Mouse (Mus musculus) layer of hippocampus, adult 2 months (tissue): ENCODE measurements at regions not wholly inside any gene's neighbourhood (a gene's known extent, or its start where the extent isn't known, plus 50 kb on each side); places are given as distances from the start of the nearest gene placed in this dataset.

Experiments
- DNase-seq, 2 experiments: peaks; one replicate each; pipeline ENCODE4 v3.0.0; 2022; ENCODE audit warnings: low spot score in 2 of 2
- H3K27ac ChIP-seq: fragments of 200-600 bp; 2 replicates; pipeline ENCODE4 v1.8.1; 2022
- H3K4me3 ChIP-seq: fragments of 200-600 bp; 2 replicates; pipeline ENCODE4 v1.8.1; 2022; ENCODE audit warnings: mild to moderate bottlenecking
- CTCF ChIP-seq: fragments of 200-600 bp; conservative IDR thresholded peaks from 2 replicates; pipeline ENCODE4 v1.8.1; 2022; ENCODE audit warnings: antibody characterized with exemption, mild to moderate bottlenecking, moderate library complexity

GRCm38 (mm10) chr6:31175769-31176168 lies 216.9 kb upstream of the Klf14 start:
- no peak for DNase-seq
- Histone ChIP-seq H3K4me3 (no peak overlapping the region), H3K27ac (peak overlapping the region; percentile 34; the same call in 1 of the 2 replicates)
- no peak for TF ChIP-seq CTCF

GRCm38 (mm10) chr6:31176368-31176767 lies 217.5 kb upstream of the Klf14 start:
- peak; percentile 80 for TF ChIP-seq CTCF
- no peak for DNase-seq
- H3K4me3 ChIP-seq, result no peak overlapping the region
- H3K27ac ChIP-seq, result peak overlapping the region; percentile 34; the same call in 1 of the 2 replicates

GRCm38 (mm10) chr6:31176831-31177230 lies 218.0 kb upstream of the Klf14 start:
- Histone ChIP-seq H3K27ac (peak overlapping the region; percentile 34; the same call in 1 of the 2 replicates), H3K4me3 (no peak overlapping the region)
- DNase-seq, result no peak
- TF ChIP-seq CTCF, result no peak

- H3K27ac ChIP-seq, result 0 out of 2 replicates have a peak overlapping the region, but pooled peaks have one; percentile 1
- DNase-seq, result no peak
- no peak overlapping the region for H3K4me3 ChIP-seq
- no peak for TF ChIP-seq CTCF
Observed at GRCm38 (mm10) chr6:31178201-31178880, 219.5 kb upstream of the Klf14 start.

GRCm38 (mm10) chr6:31182284-31182683 lies 216.3 kb upstream of the Mkln1 start:
- H3K4me3 ChIP-seq, result no peak overlapping the region
- no peak for DNase-seq
- TF ChIP-seq CTCF, result no peak
- H3K27ac ChIP-seq, result peak overlapping the region; percentile 32; the same call in 1 of the 2 replicates

GRCm38 (mm10) chr6:31183127-31183526 lies 215.4 kb upstream of the Mkln1 start:
- H3K4me3 ChIP-seq, result no peak overlapping the region
- no peak for TF ChIP-seq CTCF
- no peak for DNase-seq
- H3K27ac ChIP-seq, result no peak overlapping the region

GRCm38 (mm10) chr6:31184554-31184953 lies 214.0 kb upstream of the Mkln1 start:
- DNase-seq, result no peak
- TF ChIP-seq CTCF, result no peak
- Histone ChIP-seq H3K4me3 (no peak overlapping the region), H3K27ac (peak overlapping the region; percentile 60; the same call in 1 of the 2 replicates)

GRCm38 (mm10) chr6:31185151-31185550 lies 213.4 kb upstream of the Mkln1 start:
- no peak overlapping the region for H3K4me3 ChIP-seq
- no peak for TF ChIP-seq CTCF
- peak overlapping the region; percentile 60; the same call in 1 of the 2 replicates for H3K27ac ChIP-seq
- DNase-seq, result no peak

GRCm38 (mm10) chr6:31188066-31188465 lies 210.5 kb upstream of the Mkln1 start:
- H3K27ac ChIP-seq, result peak overlapping the region; percentile 58; the same call in 1 of the 2 replicates
- H3K4me3 ChIP-seq, result no peak overlapping the region; the same call in 1 of the 2 replicates
- TF ChIP-seq CTCF, result no peak
- no peak for DNase-seq

GRCm38 (mm10) chr6:31189060-31189459 lies 209.5 kb upstream of the Mkln1 start:
- peak; percentile 82 for TF ChIP-seq CTCF
- H3K4me3 ChIP-seq, result no peak overlapping the region; the same call in 1 of the 2 replicates
- DNase-seq, result no peak
- peak overlapping the region; percentile 58; the same call in 1 of the 2 replicates for H3K27ac ChIP-seq

- Histone ChIP-seq H3K27ac (peak overlapping the region; percentile 58; the same call in 1 of the 2 replicates), H3K4me3 (no peak overlapping the region)
- TF ChIP-seq CTCF, result no peak
- no peak for DNase-seq
Observed at GRCm38 (mm10) chr6:31190070-31190469, 208.5 kb upstream of the Mkln1 start.

GRCm38 (mm10) chr6:31190628-31191373 lies 207.7 kb upstream of the Mkln1 start:
- H3K27ac ChIP-seq, result peak overlapping the region; percentile 58; the same call in 1 of the 2 replicates
- no peak for DNase-seq
- peak; percentile 85 for TF ChIP-seq CTCF
- no peak overlapping the region for H3K4me3 ChIP-seq

- no peak overlapping the region for H3K4me3 ChIP-seq
- H3K27ac ChIP-seq, result peak overlapping the region; percentile 56; the same call in 1 of the 2 replicates
- no peak for DNase-seq
- TF ChIP-seq CTCF, result no peak
Observed at GRCm38 (mm10) chr6:31191577-31191976, 207.0 kb upstream of the Mkln1 start.

GRCm38 (mm10) chr6:31192197-31192596 lies 206.3 kb upstream of the Mkln1 start:
- Histone ChIP-seq H3K27ac (no peak overlapping the region), H3K4me3 (no peak overlapping the region)
- no peak for TF ChIP-seq CTCF
- DNase-seq, result no peak
